Mouse (Mus musculus) liver, embryonic 14.5 days (tissue): Measurements from ENCODE around the gene Rela.

ENCODE experiments used
- CTCF ChIP-seq: IDR thresholded peaks from 2 replicates; pipeline ENCODE4 v1.5.1; 2016; ENCODE audit warnings: antibody characterized with exemption, low read depth, control low read depth
- EP300 ChIP-seq: IDR thresholded peaks from 2 replicates; pipeline ENCODE4 v1.6.1; 2016; ENCODE audit warnings: antibody characterized with exemption, low read depth

GRCm38 (mm10) chr19:5621884-5622283 is 15.4 kb upstream of the Rela start:
- no peak for TF ChIP-seq EP300
- TF ChIP-seq CTCF = no peak
